Mouse (Mus musculus): ENCODE results near the gene Smoc2. TPM values are rescaled to one million over a fixed set of nuclear protein-coding genes. Genes with fewer than 3 reads are reported as not detected.

Gene Smoc2
- polyA plus RNA-seq, 1 experiment from 2014 or later: 184 TPM

- Histone ChIP-seq H3K27me3 (replicated peaks; ENCODE audit: control insufficient read depth, insufficient read depth, low read length) (no peaks in the 10 kb centered on the region), H3K9ac (ENCODE audit: low read length) (no peak overlapping the region), H3K27ac (ENCODE audit: low read depth) (no peak overlapping the region), H3K4me1 (replicated peaks; ENCODE audit: control insufficient read depth, insufficient read depth, low read length) (no peaks in the 10 kb centered on the region; the same call in 1 of the 2 replicates), H3K4me2 (ENCODE audit: low read length) (no peak overlapping the region), H3K9me3 (ENCODE audit: control insufficient read depth, low read length) (no peaks in the 10 kb centered on the region), H3K4me3 (ENCODE audit: low read depth, low read length) (no peak overlapping the region), H3K36me3 (ENCODE audit: control insufficient read depth, insufficient read depth, low read length) (no peaks in the 10 kb centered on the region)
- ATAC-seq (replicated peaks; ENCODE audit: low FRiP score, low TSS enrichment, low read depth): no peak
- no peak for DNase-seq (ENCODE audit: low spot score)
- 69% methylated on average over 4 of the region's 4 CpGs for WGBS
Measured at GRCm38 (mm10) chr17:14434717-14435116, 155.4 kb downstream of the Smoc2 start.

GRCm38 (mm10) chr17:14445611-14446010 is 166.3 kb downstream of the Smoc2 start:
- no peaks in the 10 kb centered on the region for H3K4me1 ChIP-seq (replicated peaks; ENCODE audit: control insufficient read depth, insufficient read depth, low read length)
- WGBS: 76% methylated on average over 5 of the region's 5 CpGs
- no peaks in the 10 kb centered on the region for H3K27me3 ChIP-seq (replicated peaks; ENCODE audit: control insufficient read depth, insufficient read depth, low read length)
- no peak overlapping the region for H3K4me2 ChIP-seq (ENCODE audit: low read length)
- ATAC-seq (replicated peaks; ENCODE audit: low FRiP score, low TSS enrichment, low read depth): no peak
- no peak overlapping the region for H3K27ac ChIP-seq (ENCODE audit: low read depth)
- H3K9ac ChIP-seq (ENCODE audit: low read length): no peak overlapping the region
- no peak overlapping the region for H3K4me3 ChIP-seq (ENCODE audit: low read depth, low read length)
- no peaks in the 10 kb centered on the region for H3K9me3 ChIP-seq (ENCODE audit: control insufficient read depth, low read length)
- H3K36me3 ChIP-seq (ENCODE audit: control insufficient read depth, insufficient read depth, low read length): no peaks in the 10 kb centered on the region
- DNase-seq (ENCODE audit: low spot score): no peak

GRCm38 (mm10) chr17:14447275-14447674 is 168.0 kb downstream of the Smoc2 start:
- no peak overlapping the region for H3K4me2 ChIP-seq (ENCODE audit: low read length)
- H3K4me1 ChIP-seq (replicated peaks; ENCODE audit: control insufficient read depth, insufficient read depth, low read length): no peaks in the 10 kb centered on the region
- DNase-seq (ENCODE audit: low spot score) (no peak), ATAC-seq (replicated peaks; ENCODE audit: low FRiP score, low TSS enrichment, low read depth) (no peak)
- no peak overlapping the region for H3K27ac ChIP-seq (ENCODE audit: low read depth)
- WGBS: 51% methylated on average over 5 of the region's 5 CpGs
- H3K9me3 ChIP-seq (ENCODE audit: control insufficient read depth, low read length): no peaks in the 10 kb centered on the region
- H3K27me3 ChIP-seq (replicated peaks; ENCODE audit: control insufficient read depth, insufficient read depth, low read length): no peaks in the 10 kb centered on the region
- no peak overlapping the region for H3K9ac ChIP-seq (ENCODE audit: low read length)
- H3K4me3 ChIP-seq (ENCODE audit: low read depth, low read length): no peak overlapping the region
- H3K36me3 ChIP-seq (ENCODE audit: control insufficient read depth, insufficient read depth, low read length): no peaks in the 10 kb centered on the region

Other genes with a start within 250 kb of the Smoc2 start
- gene Gm7358, start 220.0 kb upstream of the Smoc2 start, polyA plus RNA-seq (2014; fragmentation: Nextera tagmentation; extraction: Ambion mirVana): not detected in 2 replicates
- 10.4 and 10.8 TPM in 2 replicates for gene Dact2, start 75.2 kb upstream of the Smoc2 start, polyA plus RNA-seq (2014; fragmentation: Nextera tagmentation; extraction: Ambion mirVana)

Measured in intestine, embryonic 14.5 days (tissue).